Mouse (Mus musculus) inflammation-experienced regulatory T-cells, adult 6 months (primary cell): ENCODE measurements around the gene Lrrc36. TPM values are rescaled to one million over a fixed set of nuclear protein-coding genes. Genes with fewer than 3 reads are reported as not detected.

Experiments used
- ATAC-seq: one replicate; pipeline ENCODE4 v1.8.0; 2017
- polyA plus RNA-seq, 3 experiments: library from polyadenylated mRNA; unstranded; fragments of 100-300 nt; shearing (Covaris generic); gene quantifications; one replicate each; pipeline ENCODE4 v1.2.1; 2017

Gene Lrrc36
- not detected for polyA plus RNA-seq

DNA sequence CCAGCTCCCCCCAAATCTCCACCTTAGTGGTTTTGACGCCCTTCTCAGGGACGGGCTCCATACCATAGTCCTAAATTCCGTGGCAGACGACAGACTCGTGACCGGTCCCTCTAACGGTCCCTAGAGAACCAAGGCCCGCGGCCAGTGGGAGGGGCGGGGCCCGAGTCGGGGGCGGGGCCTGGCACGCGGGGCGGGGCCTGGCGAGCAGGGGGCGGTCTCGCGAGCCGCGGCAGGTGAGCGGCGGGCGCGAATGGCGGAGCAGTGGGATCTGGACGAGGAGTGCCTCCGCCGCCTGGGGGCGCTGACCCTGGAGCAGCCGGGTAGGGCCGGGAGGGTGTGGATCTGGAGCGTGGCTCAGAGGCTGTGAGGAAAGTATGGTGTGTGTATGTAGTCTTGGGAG, at the start of gene Lrrc36, which contains the start of gene Kctd19:
TSS of gene Lrrc36 (plus strand) at position 181 of the 400 bp plus-strand sequence.
TSS of gene Kctd19 (minus strand) at position 112 of the 400 bp plus-strand sequence.
- ATAC-seq, result no peak

DNA sequence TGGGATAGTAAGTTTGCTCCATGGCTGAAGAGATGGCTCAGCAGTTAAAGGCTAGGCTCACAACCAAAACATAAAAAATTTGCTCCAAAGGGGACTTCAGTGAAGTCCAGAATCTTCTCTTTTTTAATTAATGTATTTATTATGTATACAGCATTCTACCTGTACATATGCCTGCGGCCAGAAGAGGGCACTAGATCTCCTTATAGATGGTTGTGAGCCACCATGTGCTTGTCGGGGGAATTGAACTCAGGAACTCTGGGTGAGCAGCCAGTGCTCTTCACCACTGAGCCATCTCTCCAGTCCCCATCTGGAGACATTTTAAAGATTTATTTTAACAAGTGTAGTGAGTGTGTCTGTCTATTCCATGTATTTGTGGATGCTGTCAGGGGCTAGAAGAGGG, 46.3 kb upstream of the Lrrc36 start:
- ATAC-seq, result no peak

DNA sequence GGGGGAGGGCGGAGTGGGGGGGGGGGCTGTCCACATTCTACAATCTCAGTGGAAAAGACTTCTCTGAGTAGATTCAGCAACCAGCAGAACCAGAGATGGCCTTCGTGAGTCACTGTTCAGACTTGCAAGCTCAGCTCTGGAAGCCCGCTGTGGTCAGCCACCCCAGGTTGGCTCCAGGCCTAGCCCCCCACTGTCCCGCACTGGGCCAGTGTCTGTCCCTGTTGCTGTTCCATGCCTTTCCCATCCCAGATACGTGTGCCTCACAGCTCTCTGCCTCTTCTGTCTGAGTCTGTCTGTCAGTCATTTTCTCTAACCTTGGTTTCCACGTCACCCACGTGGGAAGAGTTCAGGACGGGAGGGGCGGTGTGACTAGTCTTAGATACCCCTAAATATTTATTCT, 40.9 kb upstream of the Lrrc36 start:
- ATAC-seq, result no peak

DNA sequence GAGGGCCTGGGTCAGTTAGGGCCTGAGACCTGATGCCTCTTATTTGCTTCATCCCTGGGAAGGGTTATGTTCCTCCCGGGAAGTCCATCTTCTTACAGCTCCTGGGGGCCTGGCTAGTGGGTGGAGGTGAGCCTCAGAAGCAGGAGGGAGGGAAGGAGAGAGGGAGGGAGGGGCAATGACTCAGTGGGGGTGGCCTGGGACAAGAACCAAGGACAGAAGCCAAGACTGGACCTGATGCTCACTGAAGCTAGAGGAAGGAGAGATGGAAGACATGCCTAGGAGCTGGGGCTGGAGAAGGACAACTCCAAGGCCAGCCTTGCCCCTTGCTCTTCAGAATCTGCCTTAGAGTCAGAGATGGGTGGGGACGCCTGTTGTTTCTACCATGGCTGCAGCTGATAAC, 40.3 kb upstream of the Lrrc36 start, which contains the start of gene Plekhg4:
TSS of gene Plekhg4 (plus strand) at position 243 of the 400 bp plus-strand sequence.
- ATAC-seq, result no peak

DNA sequence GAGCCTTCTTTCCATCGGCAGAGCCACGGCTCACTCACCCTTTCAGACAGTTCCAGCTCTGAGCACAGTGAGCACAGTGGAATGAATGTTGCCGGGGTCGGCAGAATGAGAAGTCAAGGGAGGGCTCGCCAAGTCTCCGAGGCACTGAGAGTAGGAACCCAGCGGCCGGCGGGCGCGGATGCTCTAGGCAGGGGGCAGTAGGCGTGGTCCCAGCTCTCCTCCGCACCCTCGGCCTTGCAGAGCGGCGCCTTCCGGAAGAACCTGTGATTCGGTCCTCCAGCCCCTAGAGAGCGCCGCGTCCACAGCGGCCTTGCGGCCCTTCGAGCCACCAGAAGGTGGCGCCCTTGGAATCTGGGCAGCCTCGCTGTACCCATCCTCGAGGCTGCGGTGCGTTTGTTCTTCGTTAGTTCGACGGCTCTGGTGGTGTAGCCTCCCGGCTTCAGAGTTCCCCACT, 38.8 kb upstream of the Lrrc36 start:
- ATAC-seq, result no peak

DNA sequence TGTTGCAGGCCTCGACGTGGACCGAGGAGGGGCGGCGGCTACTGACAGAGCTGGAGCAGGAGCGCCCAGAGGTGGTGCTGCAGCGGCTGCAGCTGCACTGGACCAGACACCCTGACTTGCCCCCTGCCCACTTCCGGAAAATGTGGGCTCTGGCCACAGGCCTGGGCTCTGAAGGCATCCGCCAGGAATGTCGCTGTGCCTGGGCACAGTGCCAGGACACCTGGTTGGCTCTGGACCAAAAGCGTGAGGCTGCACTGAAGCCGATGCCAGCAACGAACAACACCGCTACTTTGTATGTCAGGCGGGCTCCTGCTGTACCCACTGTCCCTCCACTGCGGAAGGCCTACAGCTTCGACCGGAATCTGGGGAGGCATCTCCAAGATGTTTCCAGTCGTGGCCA, 34.7 kb upstream of the Lrrc36 start:
- ATAC-seq, result no peak

DNA sequence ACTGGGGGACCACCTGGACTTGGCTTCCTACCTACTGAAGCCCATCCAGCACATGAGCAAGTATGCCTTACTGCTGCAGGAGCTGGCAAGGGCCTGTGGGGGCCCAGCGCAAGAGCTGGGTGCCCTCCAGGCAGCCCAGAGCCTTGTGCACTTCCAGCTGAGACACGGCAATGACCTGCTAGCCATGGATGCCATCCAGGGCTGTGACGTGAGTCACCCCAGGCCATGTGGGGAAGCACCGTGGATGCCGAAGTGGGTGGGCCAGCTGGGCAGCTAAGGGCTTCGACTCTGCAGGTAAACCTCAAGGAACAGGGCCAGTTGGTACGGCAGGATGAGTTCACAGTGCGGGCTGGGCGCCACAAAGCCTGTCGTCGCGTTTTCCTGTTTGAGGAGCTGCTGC, 33.1 kb upstream of the Lrrc36 start:
- no peak for ATAC-seq

DNA sequence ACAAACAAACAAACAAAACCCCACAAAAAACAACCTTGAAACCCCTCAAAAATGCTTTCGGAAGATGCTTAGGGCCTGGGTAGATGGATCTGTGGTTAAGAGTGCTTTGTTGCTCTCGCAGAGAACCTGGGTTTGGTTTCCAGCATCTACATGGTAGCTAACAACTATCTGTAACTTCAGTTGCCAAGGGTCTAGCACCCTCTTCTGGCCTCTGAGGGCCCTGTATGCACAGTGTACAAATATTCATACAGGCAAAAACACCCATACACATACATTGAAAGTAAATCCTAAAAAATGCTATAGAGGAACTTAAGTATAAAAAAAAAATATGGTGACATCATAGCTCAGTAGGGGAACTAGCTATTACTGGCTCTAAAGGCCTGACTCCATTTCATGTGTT, 29.3 kb upstream of the Lrrc36 start:
- ATAC-seq, result no peak

DNA sequence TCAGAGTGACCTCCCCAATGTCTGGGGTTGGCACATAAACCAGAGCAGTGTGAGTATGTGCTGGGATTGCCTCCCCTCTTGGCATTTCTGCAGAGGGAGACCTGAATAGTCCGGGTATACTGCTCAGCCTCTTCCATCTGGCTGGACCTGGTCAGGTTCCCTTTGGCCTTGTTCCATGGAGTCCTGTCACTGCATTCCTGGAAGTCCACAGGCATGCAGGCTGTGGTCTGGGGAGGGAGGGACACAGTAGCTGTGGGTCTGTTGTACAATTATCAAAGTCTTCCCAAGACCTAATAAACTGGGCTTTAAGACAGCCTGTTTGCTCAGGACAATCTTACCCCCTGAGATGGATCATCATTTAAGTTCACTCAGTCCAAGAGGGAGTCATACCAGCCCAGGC, 26.2 kb upstream of the Lrrc36 start:
- no peak for ATAC-seq

DNA sequence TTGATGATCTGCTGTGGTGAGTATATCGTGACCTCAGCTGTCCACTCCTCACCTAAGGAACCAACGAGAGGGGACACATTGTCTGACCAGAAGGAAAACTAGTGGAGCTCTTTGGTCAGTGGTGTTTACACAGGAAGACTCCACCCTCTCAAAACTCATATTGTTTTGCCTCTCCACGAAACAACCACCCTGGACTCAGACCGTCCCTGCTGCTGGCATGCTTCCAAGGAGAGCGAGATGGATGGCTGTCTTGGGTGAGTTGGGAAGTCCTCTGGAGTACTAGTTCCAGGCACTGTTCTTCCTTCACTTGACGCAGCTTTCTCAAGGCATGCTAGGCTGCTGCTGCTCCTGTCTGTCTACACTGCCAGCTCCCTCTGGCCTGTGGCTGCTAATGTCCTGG, 24.3 kb upstream of the Lrrc36 start:
- no peak for ATAC-seq

DNA sequence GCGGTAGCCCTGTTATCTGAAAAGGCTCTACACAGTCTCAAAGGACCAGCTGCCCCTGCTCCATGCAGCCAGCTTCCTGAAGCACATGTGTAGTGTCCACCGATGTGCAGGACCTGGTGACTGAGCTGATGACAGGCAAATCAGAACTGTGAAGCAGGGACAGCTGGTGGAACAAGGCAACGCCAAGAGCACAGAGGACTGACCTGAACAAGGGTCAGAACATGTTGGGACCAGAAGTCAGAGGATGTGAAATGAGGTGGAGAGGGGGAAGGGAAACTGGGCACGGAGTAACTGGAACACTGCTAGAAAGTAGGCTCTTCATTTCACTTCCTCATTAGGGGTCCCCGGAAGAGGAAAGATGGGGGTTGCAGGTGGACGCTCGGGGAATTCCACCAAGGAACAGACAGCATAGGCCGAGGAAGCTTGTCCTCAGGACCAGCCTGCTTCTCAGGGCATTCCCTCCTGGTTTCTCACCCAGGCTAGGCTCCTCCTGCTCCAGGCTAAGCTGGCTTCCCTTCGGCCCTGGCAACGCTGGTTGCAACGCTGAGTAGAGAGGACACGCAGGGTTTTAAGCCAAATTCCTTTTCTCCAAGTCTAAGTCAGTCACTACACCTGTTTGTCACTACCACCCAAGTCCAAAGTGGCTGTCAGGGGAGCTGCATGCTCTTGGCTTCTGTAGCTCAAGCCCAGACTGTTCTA, 20.1 kb upstream of the Lrrc36 start:
- ATAC-seq, result no peak

DNA sequence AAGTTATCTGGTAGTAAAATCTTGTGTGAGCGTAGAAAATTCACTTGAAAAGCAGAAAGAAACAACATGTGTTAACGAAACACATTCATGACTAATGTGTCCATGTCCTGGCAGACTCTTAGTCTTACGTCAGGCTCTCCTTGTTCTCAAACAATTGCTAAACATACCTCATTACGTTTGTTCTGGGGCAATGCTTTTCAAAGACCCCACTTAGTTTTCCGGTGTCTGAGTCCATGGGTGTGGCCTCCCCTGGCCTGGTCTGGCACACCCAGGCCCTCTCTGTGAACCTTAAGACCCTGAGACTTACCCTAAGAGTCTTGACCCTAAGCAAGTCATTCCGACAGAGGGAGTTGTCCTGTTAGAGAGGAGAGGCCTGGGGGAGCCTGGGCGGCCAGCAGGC, 19.5 kb upstream of the Lrrc36 start:
- no peak for ATAC-seq

DNA sequence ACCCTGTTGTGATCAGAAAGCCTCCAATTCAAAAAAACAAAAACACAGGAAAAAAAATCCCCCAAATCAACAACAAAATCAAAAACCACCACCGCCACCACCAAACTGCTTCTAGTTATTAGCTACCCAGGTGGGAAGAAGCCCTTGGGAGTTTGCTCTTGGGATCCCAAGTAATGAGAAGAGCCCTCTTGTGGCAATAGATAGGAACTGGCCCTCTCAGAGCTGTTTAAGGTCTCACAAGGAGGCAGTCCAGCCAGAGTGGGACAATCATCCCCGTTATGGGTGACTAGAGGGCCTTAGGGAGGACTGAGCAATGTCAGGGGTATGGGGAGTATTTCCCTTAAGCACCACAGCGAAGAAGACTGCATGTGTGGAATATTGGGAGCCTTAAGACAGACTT, 15.6 kb upstream of the Lrrc36 start:
- no peak for ATAC-seq

DNA sequence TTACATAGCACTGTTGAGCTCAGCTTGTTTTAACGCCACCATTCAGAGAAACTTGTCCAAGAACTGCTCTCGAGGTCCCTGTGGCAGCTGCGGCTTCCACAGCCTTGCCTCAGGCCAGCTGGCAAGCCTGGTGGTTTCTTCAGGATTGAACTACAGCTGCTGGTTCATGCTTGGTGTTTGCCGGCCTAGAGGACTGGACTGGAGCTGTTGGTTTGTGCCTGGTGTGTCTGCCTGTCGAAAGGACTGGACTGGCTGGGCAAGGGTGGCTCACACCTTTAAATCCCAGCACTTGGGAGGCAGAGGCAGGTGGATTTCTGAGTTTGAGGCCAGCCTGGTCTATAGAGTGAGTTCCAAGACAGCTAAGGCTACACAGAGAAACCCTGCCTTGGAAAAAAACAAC, 13.4 kb upstream of the Lrrc36 start:
- no peak for ATAC-seq

DNA sequence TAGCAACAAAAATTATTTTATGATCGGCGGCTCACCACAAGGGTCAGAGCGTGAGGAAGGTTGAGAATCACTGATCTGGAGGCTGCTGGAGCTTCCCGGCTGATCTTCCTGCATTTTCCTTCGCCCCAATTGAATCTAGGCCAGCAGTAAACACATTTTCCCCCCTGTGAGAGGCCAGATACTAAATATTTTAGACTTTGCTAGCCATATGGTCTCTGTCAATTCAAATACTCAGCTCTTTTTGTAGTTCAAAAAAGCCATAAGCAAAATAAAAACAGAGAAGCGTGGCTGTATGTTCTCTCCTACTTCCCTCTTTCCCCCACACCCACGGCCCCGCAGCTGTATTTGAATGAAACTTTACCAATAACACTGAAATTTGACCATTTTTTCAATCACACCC, 9.9 kb upstream of the Lrrc36 start:
- ATAC-seq, result no peak

DNA sequence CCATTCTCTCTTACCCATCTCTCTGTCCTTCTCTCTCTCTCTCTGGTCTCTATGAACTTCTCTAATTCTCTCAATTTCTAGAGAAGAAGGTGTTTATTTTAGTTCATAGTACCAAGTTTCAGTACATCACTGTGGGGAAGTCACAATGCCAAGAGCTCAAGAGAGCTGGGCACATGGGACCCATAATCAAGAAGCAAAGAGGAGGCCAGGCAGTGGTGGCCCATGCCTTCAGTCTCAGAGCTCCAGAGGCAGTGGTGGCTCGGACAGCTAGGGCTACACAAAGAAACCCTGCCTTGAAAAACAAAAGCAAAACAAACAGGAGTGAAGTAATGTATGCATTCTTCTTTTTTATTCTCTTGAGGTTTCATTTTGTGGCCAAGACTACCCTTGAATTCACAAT, 8.9 kb upstream of the Lrrc36 start:
- no peak for ATAC-seq

DNA sequence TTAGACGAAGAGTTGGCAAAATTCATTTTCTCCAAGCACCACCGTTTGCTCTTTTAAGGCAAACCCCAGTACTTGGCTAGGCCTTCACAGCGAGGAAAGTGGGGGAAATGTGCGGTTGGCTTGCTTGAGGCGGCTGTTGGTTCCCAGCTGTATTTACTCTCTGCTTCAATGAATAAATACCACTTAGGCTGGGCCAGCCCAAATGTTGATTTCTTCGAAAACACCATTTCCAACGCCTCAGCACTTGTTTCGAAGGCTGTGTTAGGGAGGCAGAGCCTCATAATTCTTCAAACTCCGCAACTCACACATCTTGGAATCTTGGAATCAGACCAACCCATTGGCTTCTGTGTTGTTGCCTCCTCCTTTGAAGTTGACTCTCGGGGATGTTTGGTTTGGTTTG, 7.0 kb upstream of the Lrrc36 start:
- no peak for ATAC-seq

DNA sequence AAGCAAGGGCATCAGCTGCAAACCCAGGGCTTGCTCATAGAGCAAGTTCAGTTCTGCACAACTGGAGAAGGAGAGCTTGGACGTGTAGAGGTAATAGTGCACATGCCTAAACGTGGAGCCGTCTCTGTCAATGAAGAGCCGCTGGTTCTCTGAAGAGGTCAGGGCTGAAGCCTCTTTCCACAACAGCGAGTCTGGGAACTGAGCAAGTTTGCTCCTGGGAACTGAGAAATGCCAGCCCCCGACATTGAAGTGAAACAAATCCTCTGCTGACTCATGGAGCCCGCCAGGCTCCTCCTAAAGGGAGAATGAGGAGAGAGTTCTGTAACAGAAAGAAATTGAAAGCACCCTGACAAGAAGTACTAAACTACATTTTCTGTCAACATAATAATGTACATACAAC, 5.0 kb upstream of the Lrrc36 start:
- no peak for ATAC-seq

DNA sequence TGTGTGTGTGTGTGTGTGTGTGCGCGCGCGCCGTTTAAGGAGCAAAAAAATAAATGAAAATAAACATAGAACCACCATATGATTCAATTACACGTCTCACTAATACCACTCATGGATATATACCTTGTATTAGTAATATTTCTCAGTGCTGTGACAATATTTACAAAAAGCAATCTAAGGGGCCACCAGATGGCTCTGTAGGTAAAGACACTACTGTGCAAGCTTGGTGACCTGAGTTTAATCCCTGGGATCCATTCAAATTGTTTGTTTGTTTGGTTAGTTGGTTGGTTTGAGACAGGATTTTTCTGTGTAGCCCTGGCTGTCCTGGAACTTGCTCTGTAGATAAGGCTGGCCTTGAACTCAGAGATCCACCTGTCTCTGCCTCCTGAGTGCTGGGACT, 3.4 kb upstream of the Lrrc36 start:
- ATAC-seq, result no peak

DNA sequence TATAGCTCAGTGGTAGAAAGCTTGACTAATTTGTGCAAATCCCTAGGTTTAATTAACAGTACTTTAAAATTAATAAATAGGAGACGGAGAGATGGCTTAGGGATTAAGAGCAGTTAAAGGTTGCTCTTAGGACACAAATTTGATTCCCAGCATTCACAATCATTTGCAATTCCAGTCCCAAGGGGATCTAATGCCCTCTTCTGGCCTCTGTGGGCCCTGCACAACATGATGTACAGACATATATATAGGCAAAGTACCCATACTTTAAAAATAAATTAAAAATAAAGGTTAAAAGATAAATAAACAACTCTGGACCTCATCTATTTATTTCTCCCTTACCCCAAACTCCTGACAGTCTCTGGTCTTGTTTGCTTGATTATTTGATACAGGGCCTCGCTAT, 5.6 kb downstream of the Lrrc36 start:
- ATAC-seq, result no peak

DNA sequence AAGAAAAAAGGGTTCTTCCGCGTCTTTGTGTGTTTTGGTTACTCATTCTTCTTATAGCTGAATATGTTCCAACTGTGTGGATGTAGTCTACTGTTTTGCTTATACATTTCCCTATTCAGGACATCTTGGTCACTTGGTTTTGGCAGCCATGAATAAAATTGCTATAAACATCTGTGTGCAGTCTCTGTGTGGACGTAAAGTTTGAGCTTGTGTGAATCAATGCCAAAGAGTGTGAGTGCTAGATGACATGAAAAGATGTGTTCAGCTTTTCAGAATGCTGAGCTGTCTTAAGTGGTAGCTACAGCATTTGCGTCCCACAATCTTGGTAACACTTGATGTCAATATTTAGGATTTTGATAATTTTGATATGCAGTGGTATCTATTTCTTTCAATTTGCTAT, 6.4 kb downstream of the Lrrc36 start:
- no peak for ATAC-seq

DNA sequence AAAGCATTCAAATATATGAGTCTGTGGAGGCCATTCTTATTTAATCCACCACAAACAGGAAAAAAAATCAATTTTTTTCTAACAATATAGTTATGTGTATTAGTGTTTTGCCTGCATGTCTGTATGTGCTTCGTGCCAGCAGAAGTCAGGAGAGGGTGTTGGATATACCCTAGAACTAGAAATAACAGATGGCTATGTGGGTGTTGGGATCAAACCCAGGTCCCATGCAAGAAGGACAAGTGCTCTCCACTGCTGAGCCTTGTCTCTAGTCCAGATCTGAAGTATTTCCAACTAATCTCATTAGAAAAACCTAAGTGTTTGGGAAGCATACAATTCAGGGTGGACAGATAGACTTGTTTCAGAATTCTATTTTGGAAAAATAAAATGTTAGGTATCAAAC, 8.6 kb downstream of the Lrrc36 start:
- ATAC-seq, result no peak

DNA sequence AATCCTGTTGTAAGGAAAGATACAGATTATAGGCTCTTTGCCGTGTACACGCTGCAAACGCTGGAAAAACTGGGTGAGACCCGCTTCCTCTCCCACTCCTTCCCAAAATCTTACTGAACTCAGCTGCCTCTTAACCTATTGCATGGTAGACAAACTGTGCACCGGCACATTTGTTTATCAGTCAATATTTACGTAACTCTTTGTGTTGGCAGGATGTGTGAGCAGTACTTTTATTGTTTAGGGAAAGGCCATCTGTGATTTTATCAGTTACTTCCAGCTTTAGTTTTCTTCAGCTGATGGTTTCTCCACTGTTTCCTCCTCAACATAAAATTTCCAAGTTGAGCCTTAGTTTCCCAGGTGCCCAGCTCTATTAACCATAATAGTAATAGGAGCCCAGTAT, 13.5 kb downstream of the Lrrc36 start:
- ATAC-seq, result no peak

DNA sequence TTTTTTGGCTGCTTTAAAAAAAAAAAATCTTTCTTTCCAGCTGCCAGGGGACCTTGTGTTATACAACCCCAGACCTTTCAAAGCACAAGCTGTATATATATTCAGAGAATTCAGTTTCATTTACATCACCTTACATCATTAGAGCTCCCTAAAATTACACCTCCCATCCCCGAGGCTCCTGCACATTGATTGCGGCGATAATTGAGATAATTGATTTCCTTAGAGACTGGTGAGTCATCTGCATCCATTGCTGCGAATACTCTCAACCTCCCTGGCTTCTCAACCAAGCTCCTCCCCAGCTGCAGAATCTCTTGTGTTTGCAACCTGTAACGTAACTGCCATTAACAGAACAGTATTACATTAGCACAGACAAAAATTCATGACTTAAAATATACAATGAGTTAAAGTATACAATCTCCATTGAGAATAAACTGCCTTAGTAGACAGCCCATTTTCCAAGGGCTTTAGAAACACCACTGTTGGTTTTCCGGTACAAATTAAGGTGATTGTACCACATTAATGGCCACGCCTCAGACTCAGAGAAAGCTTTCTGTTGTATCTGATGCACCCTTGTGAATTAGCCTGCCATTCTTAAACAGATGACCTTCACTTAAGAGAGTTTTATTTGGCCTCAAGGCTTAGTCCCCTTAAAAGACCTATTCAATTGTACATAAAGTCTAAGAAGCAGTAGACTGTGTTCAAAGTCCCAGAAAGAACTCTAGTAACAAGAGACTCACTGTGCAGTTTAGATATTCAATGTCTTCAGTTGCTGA, 18.6 kb downstream of the Lrrc36 start:
- ATAC-seq, result no peak
